Mouse (Mus musculus) MEL (cell line): ENCODE measurements around the gene Hdgfl1. TPM values are rescaled to one million over a fixed set of nuclear protein-coding genes. Genes with fewer than 3 reads are reported as not detected.

Experiments
- DNase-seq: peaks from one replicate; pipeline ENCODE4 v3.0.0; 2011; ENCODE audit warnings: low read depth, low spot score
- H3K27ac ChIP-seq: 2 replicates; pipeline ENCODE4 v1.5.1; 2012; ENCODE audit warnings: low read depth, mild to moderate bottlenecking, control low read depth, low read length, moderate library complexity; ENCODE audit not compliant: control insufficient read depth
- H3K27me3 ChIP-seq, 2 experiments: fragments of 150-350 bp in 1 of 2; sonication (generic) in 1 of 2; 2 replicates each; pipeline ENCODE4 v1.6.1; 2012; ENCODE audit warnings: low read length in 2 of 2, mild to moderate bottlenecking in 2 of 2, improper control_type of control experiment in 1 of 2, moderate library complexity in 1 of 2; ENCODE audit not compliant: insufficient read depth in 2 of 2, control insufficient read depth in 1 of 2
- H3K36me3 ChIP-seq, 2 experiments: 2 replicates each; pipeline ENCODE4 v1.6.1; 2012 to 2014; ENCODE audit warnings: low read length in 2 of 2, improper control_type of control experiment in 1 of 2, inconsistent platforms in 1 of 2, mild to moderate bottlenecking in 1 of 2; ENCODE audit not compliant: insufficient read depth in 2 of 2, control insufficient read depth in 1 of 2
- H3K4me1 ChIP-seq, 2 experiments: fragments of 150-350 bp in 1 of 2; sonication (generic) in 1 of 2; 2 replicates each; pipeline ENCODE4 v1.6.1; 2012; ENCODE audit warnings: low read length in 2 of 2, improper control_type of control experiment in 1 of 2, mild to moderate bottlenecking in 1 of 2; ENCODE audit not compliant: insufficient read depth in 2 of 2, control insufficient read depth in 1 of 2
- H3K4me3 ChIP-seq, 2 experiments: fragments of 150-350 bp in 1 of 2; sonication (generic) in 1 of 2; 2 replicates each; pipeline ENCODE4 v1.5.1; 2012; ENCODE audit warnings: low read depth in 2 of 2, low read length in 2 of 2, mild to moderate bottlenecking in 2 of 2, moderate library complexity in 2 of 2, control low read depth in 1 of 2, improper control_type of control experiment in 1 of 2; ENCODE audit not compliant: control insufficient read depth in 1 of 2, insufficient read depth in 1 of 2
- H3K79me2 ChIP-seq: 2 replicates; pipeline ENCODE4 v1.6.1; 2012; ENCODE audit warnings: mild to moderate bottlenecking, low read length, moderate library complexity; ENCODE audit not compliant: control insufficient read depth, poor library complexity, insufficient read depth
- H3K9ac ChIP-seq: 2 replicates; pipeline ENCODE4 v1.6.1; 2012; ENCODE audit warnings: low read depth, mild to moderate bottlenecking, control low read depth, low read length, moderate library complexity; ENCODE audit not compliant: control insufficient read depth, poor library complexity, severe bottlenecking
- H3K9me3 ChIP-seq: fragments of 150-350 bp; sonication (generic); replicated peaks from 2 replicates; pipeline ENCODE4 v1.6.1; 2012; ENCODE audit warnings: mild to moderate bottlenecking, low read length, improper control_type of control experiment, moderate library complexity; ENCODE audit not compliant: insufficient read depth
- CHD2 ChIP-seq: IDR thresholded peaks from 2 replicates; pipeline ENCODE4 v1.6.1; 2011; ENCODE audit warnings: low read length, improper control_type of control experiment
- EP300 ChIP-seq, 2 experiments: IDR thresholded peaks; 2 replicates each; pipeline ENCODE4 v1.6.1; 2011; ENCODE audit warnings: improper control_type of control experiment in 2 of 2, low read length in 2 of 2, low read depth in 1 of 2, mild to moderate bottlenecking in 1 of 2
- GATA1 ChIP-seq: IDR thresholded peaks from 2 replicates; pipeline ENCODE4 v1.6.1; 2011; ENCODE audit warnings: low read depth, low read length, improper control_type of control experiment
- HCFC1 ChIP-seq: IDR thresholded peaks from 2 replicates; pipeline ENCODE4 v1.6.1; 2012; ENCODE audit warnings: low read depth, mild to moderate bottlenecking, inconsistent platforms, low read length, improper control_type of control experiment, moderate library complexity
- JUND ChIP-seq: IDR thresholded peaks from 2 replicates; pipeline ENCODE4 v1.6.1; 2011; ENCODE audit warnings: low read depth, mild to moderate bottlenecking, improper control_type of control experiment, low read length
- MAX ChIP-seq: IDR thresholded peaks from 2 replicates; pipeline ENCODE4 v1.6.1; 2011; ENCODE audit warnings: low read length, improper control_type of control experiment
- POLR2AphosphoS2 ChIP-seq: IDR thresholded peaks from 2 replicates; pipeline ENCODE4 v1.6.1; 2011; ENCODE audit warnings: low read length, improper control_type of control experiment
- SMC3 ChIP-seq: IDR thresholded peaks from 2 replicates; pipeline ENCODE4 v1.6.1; 2011; ENCODE audit warnings: low read depth, low read length, improper control_type of control experiment
- ZNF384 ChIP-seq: IDR thresholded peaks from 2 replicates; pipeline ENCODE4 v1.6.1; 2012; ENCODE audit warnings: low read depth, mild to moderate bottlenecking, inconsistent platforms, low read length, improper control_type of control experiment
- polyA plus RNA-seq, 2 experiments: library from polyadenylated mRNA; stranded (reverse) in 1 of 2; unstranded in 1 of 2; fragments of >175 nt in 1 of 2; fragments of >200 nt in 1 of 2; gene quantifications; 2 replicates each; pipeline versions ENCODE4 v1.2.1 to v1.2.4; 2012; ENCODE audit warnings: low replicate concordance in 2 of 2, low read depth in 1 of 2; ENCODE audit not compliant: insufficient read length in 2 of 2, insufficient read depth in 1 of 2, missing spikeins in 1 of 2
- total RNA-seq: library from RNA; depleted of rRNA; stranded (reverse); fragments of 300-350 nt; gene quantifications from 2 replicates; pipeline ENCODE4 v1.2.3, GENCODE M21; 2012

The Hdgfl1 gene
- total and polyA plus RNA-seq, 3 experiments, result not detected

DNA sequence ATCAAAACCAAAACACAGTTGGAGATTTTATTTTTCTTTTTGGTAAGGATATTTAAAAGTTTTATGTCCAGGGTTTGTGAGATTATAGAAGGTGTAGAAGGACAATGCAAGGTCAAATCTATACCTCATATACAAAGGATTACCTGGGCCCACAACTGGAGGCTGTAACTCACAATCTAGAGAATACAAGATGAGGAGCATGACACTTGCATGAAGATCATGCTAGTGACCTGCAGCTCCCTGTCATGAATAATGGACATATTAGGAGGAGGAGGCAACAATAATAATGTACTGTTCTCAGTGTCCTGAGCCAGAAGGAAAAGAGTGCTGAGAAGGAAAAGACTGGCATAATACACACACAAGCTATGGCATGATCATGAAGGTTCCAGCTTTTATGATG lies 17.1 kb downstream of the Hdgfl1 start:
- TF ChIP-seq JUND (no peak), MAX (no peak), CHD2 (no peak)

DNA sequence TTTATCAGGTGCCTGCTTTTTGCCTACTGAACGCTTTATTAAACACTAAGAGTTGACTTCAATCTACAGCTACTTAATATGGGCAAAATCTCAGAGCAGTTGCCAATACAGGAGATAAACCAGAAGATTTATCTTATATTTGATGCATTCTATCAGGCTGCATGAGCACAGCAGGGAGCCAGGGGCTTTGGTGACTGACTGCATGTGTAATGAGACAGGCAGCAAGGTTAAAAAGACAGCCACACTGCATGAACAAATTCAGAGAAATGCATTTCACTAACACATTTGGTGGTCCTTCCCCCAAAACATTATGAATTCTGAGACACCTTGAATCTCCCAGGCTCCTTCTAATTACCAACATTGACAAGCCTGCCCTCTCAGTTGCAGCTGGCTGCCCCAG lies 17.6 kb downstream of the Hdgfl1 start:
- Histone ChIP-seq H3K79me2 (no peaks in the 10 kb centered on the region), H3K36me3 (no peaks in the 10 kb centered on the region), H3K27me3 (no peaks in the 10 kb centered on the region), H3K27ac (no peak overlapping the region), H3K9me3 (no peaks in the 10 kb centered on the region), H3K9ac (no peak overlapping the region), H3K4me3 (no peak overlapping the region), H3K4me1 (no peaks in the 10 kb centered on the region)
- TF ChIP-seq GATA1, result no peak
- TF ChIP-seq POLR2AphosphoS2, result no peak
- no peak for TF ChIP-seq ZNF384
- no peak for DNase-seq

More for the DNA sequence above, 17.1 kb downstream of the Hdgfl1 start:
- Histone ChIP-seq H3K4me1 (no peaks in the 10 kb centered on the region), H3K9ac (no peak overlapping the region), H3K9me3 (no peaks in the 10 kb centered on the region), H3K27ac (no peak overlapping the region), H3K4me3 (no peak overlapping the region), H3K27me3 (no peaks in the 10 kb centered on the region), H3K79me2 (no peaks in the 10 kb centered on the region), H3K36me3 (no peaks in the 10 kb centered on the region)
- DNase-seq, result no peak

DNA sequence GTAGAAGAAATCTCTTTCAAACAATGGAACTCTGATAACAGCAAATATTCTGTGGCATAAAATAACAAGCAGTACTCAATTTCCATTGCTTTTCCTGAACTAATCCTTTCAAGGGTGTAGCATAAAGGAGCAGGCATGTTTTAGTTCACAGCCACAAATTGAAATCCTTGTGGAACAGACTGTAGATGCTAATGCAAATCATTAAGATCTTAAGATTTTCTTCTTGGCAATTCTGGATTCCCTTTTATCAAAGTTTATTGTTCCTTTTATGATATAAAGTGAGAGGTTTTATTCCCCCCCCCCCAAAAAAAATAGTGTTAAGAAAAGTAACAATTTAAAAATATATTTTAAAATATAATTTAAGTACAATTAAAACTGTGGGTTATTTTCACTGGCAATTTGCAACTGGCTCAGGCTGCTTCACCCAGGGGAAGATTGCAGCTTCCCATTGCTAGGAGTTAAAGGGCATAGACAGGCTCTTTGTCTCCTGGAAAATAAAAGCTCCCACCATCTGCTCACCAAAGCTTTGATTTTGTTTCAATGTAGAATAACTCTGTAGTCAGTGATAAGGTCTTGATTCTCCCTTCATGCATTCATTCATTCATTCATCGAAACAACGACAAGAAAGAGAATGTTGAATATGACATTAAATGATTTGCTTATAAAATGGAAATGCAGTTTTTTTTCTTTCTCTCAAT lies 24.1 kb downstream of the Hdgfl1 start:
- H3K9ac ChIP-seq, result no peak overlapping the region
- no peaks in the 10 kb centered on the region for H3K27me3 ChIP-seq
- no peak for DNase-seq
- no peaks in the 10 kb centered on the region for H3K9me3 ChIP-seq
- H3K36me3 ChIP-seq, result no peaks in the 10 kb centered on the region
- TF ChIP-seq GATA1 (no peak), HCFC1 (no peak), SMC3 (no peak), EP300 (IDR thresholded peaks at IDR 0.05; ENCODE audit: low read depth in 1 of 2, low read length in 2 of 2) (no peak)
- no peak overlapping the region for H3K27ac ChIP-seq
- H3K4me1 ChIP-seq, result no peaks in the 10 kb centered on the region
- H3K4me3 ChIP-seq, result no peak overlapping the region
- no peaks in the 10 kb centered on the region for H3K79me2 ChIP-seq
